Mouse (Mus musculus): ENCODE results near the gene Tfeb. TPM values are rescaled to one million over a fixed set of nuclear protein-coding genes. Genes with fewer than 3 reads are reported as not detected.

Tfeb gene
- total RNA-seq, 1 experiment from 2014 or later, result 7.4 TPM

DNA sequence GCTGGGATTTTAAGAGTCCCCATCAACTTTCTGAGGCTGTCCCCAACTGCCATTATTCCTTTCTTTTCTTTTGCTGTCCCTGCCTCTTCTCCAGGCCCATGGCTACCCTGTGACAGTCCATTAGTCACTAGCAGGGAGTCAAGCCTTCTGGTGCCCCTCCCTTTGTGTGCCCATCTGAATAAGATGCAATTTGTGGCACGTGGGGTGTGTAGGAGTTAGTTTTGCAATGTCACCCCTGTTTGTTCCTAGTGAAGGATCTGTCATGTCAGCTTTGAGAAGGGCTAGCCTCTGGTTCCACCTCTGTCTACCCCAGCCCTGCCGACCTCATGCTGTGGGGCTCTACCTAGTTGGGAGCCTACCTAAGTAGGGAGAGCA, 30.2 kb downstream of the Tfeb start:
- ATAC-seq (replicated peaks in 1 of 2; ENCODE audit: insufficient read depth in 1 of 2, low FRiP score in 2 of 2, low TSS enrichment in 1 of 2, low read depth in 1 of 2, poor library complexity in 2 of 2, severe bottlenecking in 2 of 2), result no peak; a peak in 1 of 4 replicates

DNA sequence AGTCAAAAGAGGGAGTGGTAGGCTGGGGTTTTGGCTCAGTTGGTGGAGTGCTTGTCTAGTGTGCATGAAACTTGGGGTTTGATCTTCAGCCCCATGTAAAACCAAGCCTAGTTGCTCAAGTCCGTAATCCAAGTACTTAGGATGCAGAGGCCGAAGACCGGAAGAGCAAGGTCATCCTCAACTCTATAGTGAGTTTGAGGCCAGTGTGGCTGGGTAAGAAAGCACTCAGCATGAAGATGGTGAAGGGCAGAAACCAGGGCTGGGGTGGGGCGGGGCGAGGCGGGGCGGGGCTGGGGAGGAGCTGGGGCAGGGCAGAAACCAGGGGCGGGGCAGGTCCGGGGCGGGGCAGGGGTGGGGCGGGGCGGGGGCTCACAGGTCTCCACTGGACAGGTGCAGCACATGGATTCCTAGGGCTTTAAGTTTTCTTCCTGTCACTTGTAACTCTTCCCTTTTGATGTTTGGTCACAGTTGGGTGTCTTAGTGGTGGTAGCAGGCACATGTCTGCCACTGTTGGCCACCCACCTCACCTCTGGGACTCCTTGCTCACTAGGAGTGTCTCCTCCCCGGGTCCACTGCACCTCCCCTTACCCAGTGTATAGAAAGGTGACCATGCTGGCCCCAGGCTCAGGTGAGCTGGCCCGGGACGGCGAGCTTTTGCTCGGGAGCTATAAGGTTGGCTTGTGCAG, 30.8 kb downstream of the Tfeb start:
- no peak for ATAC-seq (replicated peaks in 1 of 2; ENCODE audit: insufficient read depth in 1 of 2, low FRiP score in 2 of 2, low TSS enrichment in 1 of 2, low read depth in 1 of 2, poor library complexity in 2 of 2, severe bottlenecking in 2 of 2)

GRCm38 (mm10) chr17:47768707-47769276, 32.0 kb downstream of the Tfeb start:
- ATAC-seq (replicated peaks in 1 of 2; ENCODE audit: insufficient read depth in 1 of 2, low FRiP score in 2 of 2, low TSS enrichment in 1 of 2, low read depth in 1 of 2, poor library complexity in 2 of 2, severe bottlenecking in 2 of 2), result peak; percentile 70 to 77

- no peak for ATAC-seq (replicated peaks in 1 of 2; ENCODE audit: insufficient read depth in 1 of 2, low FRiP score in 2 of 2, low TSS enrichment in 1 of 2, low read depth in 1 of 2, poor library complexity in 2 of 2, severe bottlenecking in 2 of 2)
Measured at GRCm38 (mm10) chr17:47769389-47770299, 32.8 kb downstream of the Tfeb start.

DNA sequence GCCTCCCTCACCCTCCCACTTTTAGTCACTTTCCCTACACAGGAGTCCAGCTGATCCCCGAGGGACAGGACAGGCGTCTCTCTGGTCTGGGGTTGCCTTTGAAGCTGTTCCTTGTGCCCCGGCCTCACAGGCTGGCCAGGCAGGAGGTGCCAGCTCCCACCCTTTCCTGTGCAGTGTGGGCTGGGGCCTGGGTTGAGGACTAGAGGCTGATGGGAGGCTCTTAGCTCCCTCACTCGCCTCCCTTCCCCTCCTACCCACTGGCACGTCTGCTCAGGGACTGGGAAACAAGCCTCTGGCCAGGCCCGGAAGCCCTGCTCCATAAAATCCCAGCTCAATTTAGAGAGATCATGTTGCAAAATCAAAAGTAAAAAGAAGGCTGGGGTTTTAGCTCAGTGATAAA, 36.8 kb downstream of the Tfeb start:
- no peak for ATAC-seq (replicated peaks in 1 of 2; ENCODE audit: insufficient read depth in 1 of 2, low FRiP score in 2 of 2, low TSS enrichment in 1 of 2, low read depth in 1 of 2, poor library complexity in 2 of 2, severe bottlenecking in 2 of 2)

DNA sequence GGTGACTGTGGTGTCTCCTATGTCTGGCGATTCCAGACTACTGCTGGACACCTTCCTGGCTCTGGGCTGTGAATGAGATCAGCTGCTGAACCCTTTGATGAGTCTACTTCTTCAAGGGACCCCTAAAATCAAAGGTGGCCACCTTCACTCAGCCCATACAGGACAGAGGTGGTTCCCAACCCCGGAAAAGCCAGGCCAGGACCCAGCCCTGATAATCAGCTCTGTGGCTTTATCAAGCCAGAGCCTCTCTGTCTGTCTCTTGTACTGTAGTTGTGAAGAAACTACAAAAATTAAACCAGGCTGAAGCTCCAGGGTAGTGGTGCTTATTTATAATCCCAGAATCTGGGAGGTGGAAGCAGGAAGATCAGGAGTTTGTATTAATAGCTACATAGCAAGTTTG, 40.3 kb downstream of the Tfeb start:
- no peak for ATAC-seq (replicated peaks in 1 of 2; ENCODE audit: insufficient read depth in 1 of 2, low FRiP score in 2 of 2, low TSS enrichment in 1 of 2, low read depth in 1 of 2, poor library complexity in 2 of 2, severe bottlenecking in 2 of 2)

DNA sequence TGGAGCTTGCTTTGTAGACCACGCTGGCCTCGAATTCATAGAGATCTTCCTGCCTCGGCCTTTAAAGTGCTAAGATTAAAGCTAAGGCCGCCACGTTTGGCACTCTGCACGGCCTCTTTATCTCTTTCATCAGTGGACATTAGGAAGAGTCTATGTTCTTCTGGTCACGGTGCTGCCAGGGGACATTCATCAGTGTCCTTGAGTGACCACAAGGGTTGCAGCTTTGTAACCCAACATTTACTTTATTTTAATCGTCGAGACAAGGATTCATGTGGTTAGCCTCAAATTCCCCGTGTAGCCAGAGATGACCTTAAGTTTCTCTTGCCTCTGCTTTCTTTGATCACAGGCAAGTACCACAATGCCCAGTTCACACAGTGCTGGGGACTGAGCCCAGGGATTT, 43.6 kb downstream of the Tfeb start:
- ATAC-seq (replicated peaks in 1 of 2; ENCODE audit: insufficient read depth in 1 of 2, low FRiP score in 2 of 2, low TSS enrichment in 1 of 2, low read depth in 1 of 2, poor library complexity in 2 of 2, severe bottlenecking in 2 of 2), result no peak

GRCm38 (mm10) chr17:47782486-47782885, 45.7 kb downstream of the Tfeb start:
- no peak for ATAC-seq (replicated peaks in 1 of 2; ENCODE audit: insufficient read depth in 1 of 2, low FRiP score in 2 of 2, low TSS enrichment in 1 of 2, low read depth in 1 of 2, poor library complexity in 2 of 2, severe bottlenecking in 2 of 2)

GRCm38 (mm10) chr17:47783445-47784223, 46.8 kb downstream of the Tfeb start:
- no peak for ATAC-seq (replicated peaks in 1 of 2; ENCODE audit: insufficient read depth in 1 of 2, low FRiP score in 2 of 2, low TSS enrichment in 1 of 2, low read depth in 1 of 2, poor library complexity in 2 of 2, severe bottlenecking in 2 of 2)

DNA sequence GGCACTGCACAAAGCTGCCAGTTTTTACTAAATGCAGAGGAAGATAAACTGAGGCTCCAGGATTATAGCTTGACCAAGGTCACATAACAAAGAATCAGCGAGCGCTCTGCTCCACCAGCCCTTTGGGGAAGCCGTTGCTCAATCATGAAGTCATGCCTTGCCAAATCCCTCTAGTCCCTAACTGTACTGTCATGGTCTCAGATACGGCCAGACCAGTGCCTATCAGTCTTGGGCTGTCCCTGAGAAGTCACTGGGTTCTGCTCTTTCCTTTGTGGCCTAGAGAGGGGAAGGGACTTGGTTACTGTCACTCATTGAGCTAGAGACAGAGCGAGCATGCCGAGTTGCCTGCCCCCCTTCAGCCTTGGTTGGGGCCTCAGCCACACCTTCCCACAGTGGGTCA, 47.6 kb downstream of the Tfeb start:
- ATAC-seq (replicated peaks in 1 of 2; ENCODE audit: insufficient read depth in 1 of 2, low FRiP score in 2 of 2, low TSS enrichment in 1 of 2, low read depth in 1 of 2, poor library complexity in 2 of 2, severe bottlenecking in 2 of 2), result peak; percentile 37 to 51; a peak in 2 of 4 replicates

- no peak for ATAC-seq (replicated peaks in 1 of 2; ENCODE audit: insufficient read depth in 1 of 2, low FRiP score in 2 of 2, low TSS enrichment in 1 of 2, low read depth in 1 of 2, poor library complexity in 2 of 2, severe bottlenecking in 2 of 2)
Measured at GRCm38 (mm10) chr17:47787632-47788031, 50.8 kb downstream of the Tfeb start.

- ATAC-seq (replicated peaks in 1 of 2; ENCODE audit: insufficient read depth in 1 of 2, low FRiP score in 2 of 2, low TSS enrichment in 1 of 2, low read depth in 1 of 2, poor library complexity in 2 of 2, severe bottlenecking in 2 of 2), result no peak
Measured at GRCm38 (mm10) chr17:47788306-47788705, 51.5 kb downstream of the Tfeb start.

- no peak for ATAC-seq (replicated peaks in 1 of 2; ENCODE audit: insufficient read depth in 1 of 2, low FRiP score in 2 of 2, low TSS enrichment in 1 of 2, low read depth in 1 of 2, poor library complexity in 2 of 2, severe bottlenecking in 2 of 2)
Measured at GRCm38 (mm10) chr17:47788996-47789395, 52.2 kb downstream of the Tfeb start.

DNA sequence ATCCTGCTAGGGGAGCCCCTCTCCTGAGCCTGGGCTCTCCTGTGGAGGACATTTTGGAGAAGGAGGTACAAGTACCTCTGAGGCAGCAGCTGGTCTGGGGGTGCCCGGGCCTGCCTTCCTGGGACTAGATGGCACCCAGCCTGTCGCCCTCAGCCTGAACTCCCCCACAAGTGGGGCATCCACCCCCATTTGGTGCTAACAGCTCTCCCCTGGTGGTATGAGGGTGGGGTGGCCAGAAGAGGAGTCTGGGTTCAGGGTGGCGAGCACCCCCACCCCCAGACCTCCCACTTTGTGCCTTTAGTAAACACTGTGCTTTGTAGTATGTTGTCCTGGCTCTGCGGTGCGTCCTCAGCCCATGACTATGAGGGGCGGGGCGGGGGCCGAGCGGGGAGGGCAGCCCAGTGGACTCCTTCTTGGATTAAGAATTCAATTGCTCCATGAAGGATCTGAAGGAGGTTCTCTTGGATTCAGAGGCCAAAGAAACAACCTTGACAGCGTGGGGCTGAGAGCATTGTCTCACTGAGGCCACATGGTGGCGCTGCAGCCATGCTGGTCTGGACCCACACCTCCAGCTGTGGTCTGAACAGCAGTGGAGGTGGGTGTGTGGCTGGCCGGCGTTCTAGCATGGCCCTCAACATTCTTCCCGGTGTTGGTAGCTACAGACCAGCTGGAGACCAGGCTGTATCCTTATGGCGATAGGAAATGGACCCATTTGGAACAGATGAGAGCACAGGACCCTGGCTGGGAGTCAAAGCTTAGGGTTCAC, 55.5 kb downstream of the Tfeb start:
- ATAC-seq (replicated peaks in 1 of 2; ENCODE audit: insufficient read depth in 1 of 2, low FRiP score in 2 of 2, low TSS enrichment in 1 of 2, low read depth in 1 of 2, poor library complexity in 2 of 2, severe bottlenecking in 2 of 2), result peak; percentile 63 to 78

GRCm38 (mm10) chr17:47793377-47793776, 56.5 kb downstream of the Tfeb start:
- ATAC-seq (replicated peaks in 1 of 2; ENCODE audit: insufficient read depth in 1 of 2, low FRiP score in 2 of 2, low TSS enrichment in 1 of 2, low read depth in 1 of 2, poor library complexity in 2 of 2, severe bottlenecking in 2 of 2), result peak; percentile 78 to 82

- ATAC-seq (replicated peaks in 1 of 2; ENCODE audit: insufficient read depth in 1 of 2, low FRiP score in 2 of 2, low TSS enrichment in 1 of 2, low read depth in 1 of 2, poor library complexity in 2 of 2, severe bottlenecking in 2 of 2), result peak; percentile 50 to 59
Measured at GRCm38 (mm10) chr17:47795446-47795845, 58.6 kb downstream of the Tfeb start.
